Comparison of ENCODE assay signal across 8 mouse cellular contexts in genomic region chr9:48266286-48267027, GRCm38 (mm10).
DNase-seq lines count a peak whose midpoint lies in the region; ATAC-seq lines count a peak whose summit lies in the region.

No protein-coding gene starts in this region.

- H3K36me3 ChIP-seq in hindbrain, embryonic 12.5 days: no peaks in the 10 kb centered on the region

- H3K4me2 ChIP-seq in hindbrain, embryonic 12.5 days (replicated peaks): peak overlapping the region; percentile 88

- no peak overlapping the region for H3K27ac ChIP-seq in hindbrain, embryonic 12.5 days

- WGBS in hindbrain, embryonic 12.5 days: 12% methylated on average over 21 of the region's 21 CpGs

- 0 out of 2 replicates have a peak, but pooled peaks cover 7% of the 10 kb centered on the region for H3K4me1 ChIP-seq in hindbrain, embryonic 12.5 days

- H3K4me3 ChIP-seq in hindbrain, embryonic 12.5 days: peak overlapping the region; percentile 40

- ATAC-seq in hindbrain, embryonic 12.5 days (ENCODE audit: low FRiP score): peak; percentile 89; the same call in 1 of the 2 replicates

- no peaks in the 10 kb centered on the region for H3K27me3 ChIP-seq in hindbrain, embryonic 12.5 days

- H3K9me3 ChIP-seq in hindbrain, embryonic 12.5 days (replicated peaks): no peaks in the 10 kb centered on the region

- H3K9ac ChIP-seq in hindbrain, embryonic 12.5 days: 0 out of 2 replicates have a peak overlapping the region, but pooled peaks have one; percentile 49

- peak; percentile 40 for DNase-seq in WW6 (ENCODE audit: low read depth, low spot score)
- DNase-seq in cerebellum, postnatal 25 days: peak; percentile 81 to 87
- peak; percentile 54 to 70 for DNase-seq in frontal cortex, postnatal 14 days (ENCODE audit: low spot score in 2 of 2)
- DNase-seq in layer of hippocampus, postnatal 10 days (ENCODE audit: low spot score in 2 of 2): peak; percentile 88 to 91
- DNase-seq in lung, postnatal 10 days: peak; percentile 88
- peak; percentile 79 for DNase-seq in ovary, postnatal 14 days (ENCODE audit: low spot score)
- peak; percentile 40 to 72 for DNase-seq in thymus, postnatal 10 days (ENCODE audit: low spot score in 2 of 2)
